Mouse (Mus musculus) megakaryocyte, embryonic 14.5 days (primary cell): ENCODE results near the gene Ntsr2. TPM values are rescaled to one million over a fixed set of nuclear protein-coding genes. Genes with fewer than 3 reads are reported as not detected.
"Not testable (repeated sequence)": the region's sequence is repeated elsewhere in the genome, so short reads cannot be mapped to it uniquely, and the experiment has no call there.

ENCODE experiments used
- H3K27me3 ChIP-seq: replicated peaks from 2 replicates; pipeline ENCODE3; 2012; ENCODE audit warnings: inconsistent platforms
- H3K36me3 ChIP-seq: replicated peaks from 2 replicates; pipeline ENCODE3; 2012; ENCODE audit warnings: low read length, inconsistent platforms, mixed read lengths
- H3K4me1 ChIP-seq: 2 replicates; pipeline ENCODE4 v1.6.1; 2012; ENCODE audit warnings: inconsistent platforms
- H3K4me3 ChIP-seq: replicated peaks from 2 replicates; pipeline ENCODE3; 2012; ENCODE audit warnings: moderate library complexity, mild to moderate bottlenecking, inconsistent platforms
- H3K9me3 ChIP-seq: 2 replicates; pipeline ENCODE4 v1.6.1; 2012; ENCODE audit warnings: inconsistent platforms
- FLI1 ChIP-seq: IDR thresholded peaks from 2 replicates; pipeline ENCODE4 v1.6.1; 2012; ENCODE audit warnings: low read length, inconsistent platforms, mixed read lengths
- GATA1 ChIP-seq: IDR thresholded peaks from 3 replicates; pipeline ENCODE4 v1.6.1; 2012; ENCODE audit warnings: mixed read lengths, low read length, inconsistent platforms, borderline replicate concordance
- polyA plus RNA-seq: library from polyadenylated mRNA; stranded (reverse); fragments of >175 nt; gene quantifications from 2 replicates; pipeline ENCODE4 v1.2.3, GENCODE M21; 2012; ENCODE audit warnings: low replicate concordance; ENCODE audit not compliant: insufficient read depth

Gene Ntsr2
- polyA plus RNA-seq, 1 experiment = not detected

- Histone ChIP-seq H3K27me3 (peaks cover 2% of the 10 kb centered on the region), H3K36me3 (no peaks in the 10 kb centered on the region), H3K9me3 (no peaks in the 10 kb centered on the region), H3K4me3 (no peak overlapping the region), H3K4me1 (no peaks in the 10 kb centered on the region)
- TF ChIP-seq GATA1 = no peak
- no peak for TF ChIP-seq FLI1
Observed at GRCm38 (mm10) chr12:16672246-16672645, 19.1 kb downstream of the Ntsr2 start.

GRCm38 (mm10) chr12:16690631-16691030, 37.4 kb downstream of the Ntsr2 start:
- peaks cover 3% of the 10 kb centered on the region for H3K27me3 ChIP-seq
- no peaks in the 10 kb centered on the region for H3K36me3 ChIP-seq
- no peaks in the 10 kb centered on the region for H3K9me3 ChIP-seq
- TF ChIP-seq FLI1 (no peak), GATA1 (no peak)
- no peak overlapping the region for H3K4me3 ChIP-seq
- H3K4me1 ChIP-seq = no peaks in the 10 kb centered on the region

- no peaks in the 10 kb centered on the region for H3K4me1 ChIP-seq
- TF ChIP-seq FLI1 (no peak), GATA1 (no peak)
- H3K4me3 ChIP-seq = no peak overlapping the region
- no peaks in the 10 kb centered on the region for H3K9me3 ChIP-seq
- peaks cover 8% of the 10 kb centered on the region for H3K27me3 ChIP-seq
- no peaks in the 10 kb centered on the region for H3K36me3 ChIP-seq
Observed at GRCm38 (mm10) chr12:16694783-16695182, 41.6 kb downstream of the Ntsr2 start.

GRCm38 (mm10) chr12:16695252-16695651, 42.1 kb downstream of the Ntsr2 start:
- H3K36me3 ChIP-seq, H3K9me3 ChIP-seq, H3K4me3 ChIP-seq, H3K4me1 ChIP-seq, H3K27me3 ChIP-seq: not testable (repeated sequence)

GRCm38 (mm10) chr12:16696146-16696545, 43.0 kb downstream of the Ntsr2 start:
- Histone ChIP-seq H3K27me3 (peaks cover 8% of the 10 kb centered on the region), H3K4me3 (no peak overlapping the region), H3K36me3 (no peaks in the 10 kb centered on the region), H3K9me3 (no peaks in the 10 kb centered on the region), H3K4me1 (no peaks in the 10 kb centered on the region)
- no peak for TF ChIP-seq GATA1
- no peak for TF ChIP-seq FLI1

GRCm38 (mm10) chr12:16698691-16699090, 45.5 kb downstream of the Ntsr2 start:
- peaks cover 10% of the 10 kb centered on the region for H3K27me3 ChIP-seq
- TF ChIP-seq FLI1 = no peak
- TF ChIP-seq GATA1 = no peak
- 0 out of 2 replicates have a peak, but pooled peaks cover 3% of the 10 kb centered on the region for H3K9me3 ChIP-seq
- H3K4me1 ChIP-seq = no peaks in the 10 kb centered on the region
- H3K36me3 ChIP-seq = no peaks in the 10 kb centered on the region
- H3K4me3 ChIP-seq = no peak overlapping the region

Other genes starting within 250 kb of the Ntsr2 start
- 2.6 and 8.1 TPM in 2 replicates for gene Lpin1, start 42.4 kb upstream of the Ntsr2 start, polyA plus RNA-seq
- gene Greb1, start 147.5 kb downstream of the Ntsr2 start, polyA plus RNA-seq = 0.02 TPM in 1 of 2 replicates, not detected in the other
- gene E2f6, start 157.6 kb downstream of the Ntsr2 start, polyA plus RNA-seq = 1.6 and 3.8 TPM in 2 replicates
- gene Rock2, start 241.5 kb downstream of the Ntsr2 start, polyA plus RNA-seq = 0.97 and 1.0 TPM in 2 replicates